Mouse (Mus musculus) erythroblast, embryonic 14.5 days (primary cell): ENCODE measurements around the gene Chid1. TPM values are rescaled to one million over a fixed set of nuclear protein-coding genes. Genes with fewer than 3 reads are reported as not detected.

Experiments used
- H3K27me3 ChIP-seq: 2 replicates; pipeline ENCODE4 v1.6.1; 2012; ENCODE audit warnings: inconsistent platforms; ENCODE audit not compliant: control insufficient read depth
- H3K36me3 ChIP-seq: 2 replicates; pipeline ENCODE4 v1.6.1; 2012; ENCODE audit warnings: mild to moderate bottlenecking, inconsistent platforms; ENCODE audit not compliant: control insufficient read depth
- H3K4me1 ChIP-seq: 2 replicates; pipeline ENCODE4 v1.6.1; 2012; ENCODE audit warnings: inconsistent platforms; ENCODE audit not compliant: control insufficient read depth
- H3K4me3 ChIP-seq: replicated peaks from 2 replicates; pipeline ENCODE3; 2012; ENCODE audit warnings: moderate library complexity, mild to moderate bottlenecking, inconsistent platforms
- H3K9me3 ChIP-seq: 2 replicates; pipeline ENCODE4 v1.6.1; 2012; ENCODE audit warnings: low read length, inconsistent platforms, mixed read lengths; ENCODE audit not compliant: control insufficient read depth
- GATA1 ChIP-seq: IDR thresholded peaks from 2 replicates; pipeline ENCODE4 v1.6.1; 2012; ENCODE audit warnings: low read length, inconsistent platforms, mixed read lengths
- TAL1 ChIP-seq: IDR thresholded peaks from 3 replicates; pipeline ENCODE4 v1.6.1; 2012; ENCODE audit warnings: low read length, inconsistent platforms, mixed read lengths
- polyA plus RNA-seq: library from polyadenylated mRNA; stranded (reverse); fragments of >175 nt; gene quantifications from 2 replicates; pipeline ENCODE4 v1.2.3, GENCODE M21; 2012

Chid1 gene
- polyA plus RNA-seq, 1 experiment, result 1.7 TPM

DNA sequence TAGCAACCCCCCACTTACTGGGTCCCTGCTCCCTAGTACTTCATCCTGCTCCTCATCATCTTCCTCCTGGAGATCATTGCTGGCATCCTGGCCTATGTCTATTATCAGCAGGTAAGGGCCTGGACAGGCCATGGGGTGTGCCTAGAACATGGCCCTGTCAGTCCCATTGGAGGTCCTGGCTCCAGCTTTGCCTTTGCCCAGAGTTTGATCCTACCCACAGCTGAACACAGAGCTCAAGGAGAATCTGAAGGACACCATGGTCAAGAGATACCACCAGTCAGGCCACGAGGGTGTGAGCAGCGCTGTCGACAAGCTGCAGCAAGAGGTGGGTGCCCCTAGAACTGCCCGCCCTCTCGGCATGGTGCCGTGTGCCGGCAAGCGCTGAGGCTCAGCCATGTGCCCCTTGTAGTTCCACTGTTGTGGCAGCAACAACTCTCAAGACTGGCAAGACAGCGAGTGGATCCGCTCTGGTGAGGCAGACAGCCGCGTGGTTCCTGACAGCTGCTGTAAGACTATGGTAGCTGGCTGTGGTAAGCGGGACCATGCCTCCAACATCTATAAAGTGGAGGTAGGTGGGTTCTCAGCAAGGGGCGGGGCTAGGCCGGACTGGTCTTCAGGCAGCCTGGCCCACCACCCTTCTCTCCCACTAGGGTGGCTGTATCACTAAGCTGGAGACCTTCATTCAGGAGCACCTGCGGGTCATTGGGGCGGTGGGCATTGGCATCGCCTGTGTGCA is 69.6 kb downstream of the Chid1 start:
- Histone ChIP-seq H3K4me3 (no peak overlapping the region), H3K36me3 (peaks cover 50% of the 10 kb centered on the region), H3K9me3 (peaks cover under 1% of the 10 kb centered on the region; the same call in 1 of the 2 replicates), H3K4me1 (peaks cover 75% of the 10 kb centered on the region), H3K27me3 (peaks cover 18% of the 10 kb centered on the region)
- TF ChIP-seq TAL1, result no peak
- no peak for TF ChIP-seq GATA1

- H3K4me1 ChIP-seq, result peaks cover 78% of the 10 kb centered on the region
- H3K27me3 ChIP-seq, result peaks cover 25% of the 10 kb centered on the region
- peak overlapping the region; percentile 69 for H3K4me3 ChIP-seq
- peaks cover 50% of the 10 kb centered on the region for H3K36me3 ChIP-seq
- no peak for TF ChIP-seq TAL1
- TF ChIP-seq GATA1, result no peak
- peaks cover 7% of the 10 kb centered on the region; the same call in 1 of the 2 replicates for H3K9me3 ChIP-seq
Measured at GRCm38 (mm10) chr7:141469352-141469751, 70.3 kb downstream of the Chid1 start.

- Histone ChIP-seq H3K36me3 (peaks cover 49% of the 10 kb centered on the region), H3K9me3 (peaks cover 9% of the 10 kb centered on the region; the same call in 1 of the 2 replicates), H3K4me1 (peaks cover 71% of the 10 kb centered on the region), H3K4me3 (peak overlapping the region; percentile 69), H3K27me3 (peaks cover 32% of the 10 kb centered on the region)
- TF ChIP-seq GATA1 (no peak), TAL1 (no peak)
Measured at GRCm38 (mm10) chr7:141468522-141469211, 71.0 kb downstream of the Chid1 start.

DNA sequence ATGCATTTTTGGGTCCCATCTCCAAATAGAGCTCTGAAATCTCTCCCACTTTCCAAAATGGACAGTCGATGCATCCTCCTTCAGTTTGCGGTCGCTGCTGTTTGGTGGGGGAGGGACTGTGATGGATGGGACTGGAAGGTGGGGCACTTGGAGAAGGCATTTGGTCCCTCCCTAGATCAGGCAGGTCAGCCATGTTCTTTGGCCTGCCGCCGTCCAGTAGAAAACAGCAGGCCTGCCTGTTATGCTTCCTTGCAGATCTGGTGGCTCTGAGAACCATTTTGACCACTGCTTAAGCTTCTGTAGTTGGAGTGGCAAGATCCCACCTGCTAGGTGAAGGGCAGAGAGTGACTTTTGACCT is 71.5 kb downstream of the Chid1 start:
- peaks cover 66% of the 10 kb centered on the region for H3K4me1 ChIP-seq
- H3K36me3 ChIP-seq, result peaks cover 44% of the 10 kb centered on the region
- H3K4me3 ChIP-seq, result peak overlapping the region; percentile 69
- no peak for TF ChIP-seq TAL1
- no peak for TF ChIP-seq GATA1
- peaks cover 38% of the 10 kb centered on the region for H3K27me3 ChIP-seq
- peaks cover 9% of the 10 kb centered on the region; the same call in 1 of the 2 replicates for H3K9me3 ChIP-seq

DNA sequence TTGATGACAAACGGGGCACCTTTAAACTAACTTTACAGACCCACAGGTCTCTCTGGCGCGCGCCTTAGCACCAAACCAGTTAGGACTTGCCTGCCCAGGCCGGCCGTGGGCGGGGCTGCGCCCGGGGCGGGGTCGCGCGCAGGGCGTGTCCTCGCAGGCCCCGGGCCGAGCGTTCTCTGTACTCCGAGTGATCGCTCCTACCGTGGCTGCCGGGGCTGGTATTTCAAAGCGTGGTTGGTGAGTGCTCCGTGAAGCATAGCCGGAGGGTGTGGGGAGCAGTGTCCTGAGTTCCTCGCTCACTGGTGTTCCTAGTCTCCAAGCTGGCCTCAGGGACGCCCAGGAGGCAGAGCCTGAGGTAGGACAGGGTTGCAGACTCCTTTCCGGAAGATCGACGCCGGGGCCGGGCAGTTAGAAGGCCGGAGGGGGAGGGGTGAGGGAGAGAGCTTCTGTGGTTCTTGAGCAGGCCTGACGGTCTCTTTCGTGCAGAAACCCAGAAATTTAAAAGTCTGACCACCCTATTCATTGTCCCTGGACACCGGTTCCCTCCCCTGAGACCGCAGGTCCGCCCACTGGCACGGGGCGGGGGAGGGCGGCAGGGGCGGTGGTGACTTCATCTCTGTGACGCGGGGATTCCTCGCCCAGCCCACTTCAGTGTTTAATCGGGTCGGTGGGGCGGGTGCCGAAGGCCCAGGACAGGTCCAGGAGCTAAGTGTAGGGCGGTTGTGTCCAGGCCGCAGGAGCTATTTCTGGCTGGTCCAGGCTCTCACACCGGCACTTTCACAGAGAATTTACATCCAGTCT is 72.2 kb downstream of the Chid1 start, which contains the start of gene Cd151:
Cd151 (plus strand) TSS at position 163 of the 801 bp plus-strand sequence.
- H3K4me3 ChIP-seq, result peak within 1 kb of the TSS; percentile 69
- peaks cover 9% of the 10 kb centered on the region; the same call in 1 of the 2 replicates for H3K9me3 ChIP-seq
- peaks cover 45% of the 10 kb centered on the region for H3K27me3 ChIP-seq
- TF ChIP-seq TAL1, result no peak
- peaks cover 37% of the 10 kb centered on the region for H3K36me3 ChIP-seq
- H3K4me1 ChIP-seq, result peaks cover 62% of the 10 kb centered on the region

- peaks cover 52% of the 10 kb centered on the region for H3K27me3 ChIP-seq
- TF ChIP-seq TAL1, result no peak
- TF ChIP-seq GATA1, result no peak
- peak overlapping the region; percentile 69 for H3K4me3 ChIP-seq
- peaks cover 59% of the 10 kb centered on the region for H3K4me1 ChIP-seq
- H3K9me3 ChIP-seq, result peaks cover 13% of the 10 kb centered on the region; the same call in 1 of the 2 replicates
- H3K36me3 ChIP-seq, result peaks cover 31% of the 10 kb centered on the region
Measured at GRCm38 (mm10) chr7:141466607-141467148, 73.0 kb downstream of the Chid1 start.

GRCm38 (mm10) chr7:141466045-141466394 is 73.6 kb downstream of the Chid1 start:
- Histone ChIP-seq H3K4me3 (no peak overlapping the region), H3K9me3 (peaks cover 16% of the 10 kb centered on the region; the same call in 1 of the 2 replicates), H3K27me3 (peaks cover 59% of the 10 kb centered on the region), H3K4me1 (peaks cover 57% of the 10 kb centered on the region), H3K36me3 (peaks cover 25% of the 10 kb centered on the region)
- TF ChIP-seq GATA1, result no peak
- no peak for TF ChIP-seq TAL1

DNA sequence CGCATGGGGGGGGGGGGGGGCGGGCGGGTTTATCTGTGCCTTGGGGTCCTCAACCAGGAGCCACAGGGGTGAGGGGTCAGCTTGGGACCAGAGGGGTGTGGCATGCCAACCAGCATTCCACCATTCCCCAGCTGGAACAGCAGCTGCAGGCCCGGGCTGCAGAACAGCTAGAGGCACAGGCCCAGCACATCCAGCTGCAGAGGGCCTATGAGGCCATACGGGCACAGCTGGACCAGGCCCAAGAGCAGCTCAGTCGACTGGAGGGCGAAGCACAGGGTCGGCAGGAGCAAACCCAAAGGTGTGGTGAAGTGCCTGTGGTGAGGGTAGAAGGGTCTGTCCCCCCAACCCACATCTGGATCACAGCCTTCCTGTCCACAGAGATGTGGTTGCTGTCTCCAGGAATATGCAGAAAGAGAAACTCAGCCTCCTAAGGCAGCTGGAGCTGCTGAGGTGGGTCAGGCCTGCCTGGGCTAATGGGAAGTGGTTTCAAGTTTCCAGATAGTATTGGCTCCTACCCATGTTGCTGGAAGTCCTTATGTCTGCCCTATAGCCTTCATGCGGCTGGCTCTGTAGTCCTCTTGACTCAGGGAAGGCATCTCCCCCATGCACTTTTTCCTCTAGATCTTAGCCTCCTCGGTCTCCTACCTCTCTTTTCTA is 74.1 kb downstream of the Chid1 start:
- peaks cover 64% of the 10 kb centered on the region for H3K27me3 ChIP-seq
- peaks cover 20% of the 10 kb centered on the region for H3K36me3 ChIP-seq
- TF ChIP-seq GATA1 (no peak), TAL1 (no peak)
- no peak overlapping the region for H3K4me3 ChIP-seq
- peaks cover 16% of the 10 kb centered on the region; the same call in 1 of the 2 replicates for H3K9me3 ChIP-seq
- H3K4me1 ChIP-seq, result peaks cover 56% of the 10 kb centered on the region
